Comparison of ENCODE assay signal across 19 mouse cellular contexts in the genomic region with DNA sequence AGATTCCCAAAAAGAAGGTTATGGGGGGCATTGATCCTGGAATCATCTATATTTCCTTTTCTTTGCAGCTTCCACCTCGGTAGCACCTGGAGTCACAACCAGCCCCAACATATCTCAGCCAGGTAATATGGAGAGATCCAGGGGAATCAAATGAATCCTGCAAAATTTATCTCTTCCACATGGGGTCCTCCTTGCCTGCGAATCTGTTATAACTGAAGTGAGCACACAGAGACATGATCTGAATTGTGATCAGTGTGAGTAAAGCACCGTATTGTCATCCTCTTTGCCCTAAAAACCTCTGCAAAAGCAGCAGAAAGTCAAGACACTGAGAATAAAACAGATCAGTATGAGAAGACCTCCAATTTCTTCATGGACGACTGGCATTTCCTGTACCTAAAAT.
"Had no signal": no experiment of that assay in that cellular context is flagged by ENCODE, and none has a peak within 500 bp of the region (broad histone marks: within the 10 kb centered on the region; RNA-seq: fewer than 3 reads in every experiment).

No protein-coding gene starts in this region.

- H3K4me3 ChIP-seq: limb, embryonic 12.5 days; limb, embryonic 15.5 days; midbrain, embryonic 13.5 days; myocyte; neural tube, embryonic 13.5 days had no signal

- ATAC-seq: liver, postnatal 0 days; lung, postnatal 0 days; midbrain, embryonic 13.5 days had no signal

- H3K27me3 ChIP-seq: limb, embryonic 12.5 days; limb, embryonic 15.5 days; midbrain, embryonic 13.5 days; neural tube, embryonic 13.5 days had no signal

- H3K9me3 ChIP-seq: limb, embryonic 12.5 days; limb, embryonic 15.5 days; midbrain, embryonic 13.5 days; neural tube, embryonic 13.5 days had no signal

- DNase-seq: kidney, adult 18-20 months; kidney, adult 9 months; kidney, postnatal 14 days; kidney, postnatal 4 days; layer of hippocampus, adult 9-11 months; left cerebral cortex, postnatal 4 days; liver, postnatal 0 days; lung, embryonic 14.5 days; thymus, adult 18-20 months; thymus, postnatal 36 days had no signal

- H3K36me3 ChIP-seq: limb, embryonic 12.5 days; limb, embryonic 15.5 days; midbrain, embryonic 13.5 days; neural tube, embryonic 13.5 days had no signal

- H3K4me1 ChIP-seq: limb, embryonic 12.5 days; limb, embryonic 15.5 days had no signal

- H3K27ac ChIP-seq: limb, embryonic 12.5 days; limb, embryonic 15.5 days; liver, embryonic 14.5 days; macrophage; midbrain, embryonic 13.5 days; neural tube, embryonic 13.5 days had no signal

- H3K9ac ChIP-seq: limb, embryonic 12.5 days; limb, embryonic 15.5 days; liver, embryonic 14.5 days; liver, postnatal 0 days; lung, embryonic 14.5 days; midbrain, embryonic 13.5 days; neural tube, embryonic 13.5 days had no signal

- H3K4me2 ChIP-seq: limb, embryonic 12.5 days; limb, embryonic 15.5 days; liver, embryonic 11.5 days; lung, embryonic 14.5 days; midbrain, embryonic 13.5 days; neural tube, embryonic 13.5 days had no signal
